Comparison of ENCODE assay signal across 23 mouse cellular contexts in the genomic region with DNA sequence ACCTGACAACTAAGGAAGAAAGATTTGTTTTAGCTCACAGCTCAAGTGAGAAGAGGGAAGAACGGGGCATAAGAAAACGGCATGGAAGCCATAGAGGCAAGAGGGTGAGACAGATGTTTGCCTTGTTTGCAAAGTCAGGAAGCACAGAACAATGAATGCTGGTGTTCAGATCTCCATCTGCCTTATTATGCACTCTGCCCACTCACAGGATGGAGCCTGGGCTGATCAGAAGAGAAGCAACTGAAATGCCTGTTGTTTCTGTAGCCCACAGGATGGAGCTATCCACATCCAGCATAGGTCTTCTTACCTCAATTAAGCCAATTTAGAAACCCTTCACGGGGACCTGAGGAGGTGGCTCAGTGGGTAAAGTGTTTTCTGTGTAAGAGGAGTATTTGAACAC. TPM values are rescaled to one million over a fixed set of nuclear protein-coding genes. Genes with fewer than 3 reads are reported as not detected.
"Had no signal": no experiment of that assay in that cellular context is flagged by ENCODE, and none has a peak within 500 bp of the region (broad histone marks: within the 10 kb centered on the region; RNA-seq: fewer than 3 reads in every experiment).

No protein-coding gene starts in this region.

- DNase-seq: kidney, adult 11 months; kidney, adult 8-10 months; kidney, postnatal 10 days; kidney, postnatal 36 days; left cerebral cortex, postnatal 4 days; liver, postnatal 0 days; lung, embryonic 14.5 days; right cerebral cortex, adult 18-20 months; right cerebral cortex, postnatal 14 days; right cerebral cortex, postnatal 4 days; thymus, postnatal 25 days had no signal

- ATAC-seq: intestine, embryonic 15.5 days; liver, postnatal 0 days; lung, postnatal 0 days; midbrain, embryonic 15.5 days had no signal

- H3K27ac ChIP-seq: intestine, embryonic 15.5 days; kidney, embryonic 15.5 days; limb, embryonic 12.5 days; limb, embryonic 15.5 days; liver, embryonic 14.5 days; macrophage; midbrain, embryonic 12.5 days; midbrain, embryonic 15.5 days; neural tube, embryonic 12.5 days; neural tube, embryonic 15.5 days had no signal

- H3K4me3 ChIP-seq: intestine, embryonic 15.5 days; kidney, embryonic 15.5 days; limb, embryonic 12.5 days; limb, embryonic 15.5 days; midbrain, embryonic 12.5 days; midbrain, embryonic 15.5 days; neural tube, embryonic 12.5 days; neural tube, embryonic 15.5 days had no signal

RNA-seq across cellular contexts. Expression of a gene that starts 51.5 kb away (rescaled TPM):
- total RNA-seq: megakaryocyte, adult 5-6 weeks had no signal
- polyA plus RNA-seq: liver, postnatal 0 days; macrophage had no signal
